Mouse (Mus musculus): Measurements from ENCODE around the gene Hectd3. TPM values are rescaled to one million over a fixed set of nuclear protein-coding genes. Genes with fewer than 3 reads are reported as not detected.

The Hectd3 gene
- polyA plus RNA-seq, 1 experiment from 2014 or later: 11.2 TPM

Other genes starting within 250 kb of the Hectd3 start
- gene Toe1, start 187.7 kb upstream of the Hectd3 start, polyA plus RNA-seq (2015; fragmentation: Nextera tagmentation; extraction: Ambion mirVana): 35.5 and 39.1 TPM in 2 replicates
- gene Mutyh, start 187.6 kb upstream of the Hectd3 start, polyA plus RNA-seq (2015; fragmentation: Nextera tagmentation; extraction: Ambion mirVana): 16.7 and 19.7 TPM in 2 replicates
- gene Hpdl, start 173.6 kb upstream of the Hectd3 start, polyA plus RNA-seq (2015; fragmentation: Nextera tagmentation; extraction: Ambion mirVana): 0.70 and 1.0 TPM in 2 replicates
- gene Zswim5, start 117.9 kb upstream of the Hectd3 start, polyA plus RNA-seq (2015; fragmentation: Nextera tagmentation; extraction: Ambion mirVana): 0.66 and 0.85 TPM in 2 replicates
- gene Urod, start 904 bp upstream of the Hectd3 start, polyA plus RNA-seq (2015; fragmentation: Nextera tagmentation; extraction: Ambion mirVana): 101 and 105 TPM in 2 replicates
- 45.3 and 45.7 TPM in 2 replicates for gene Eif2b3, start 24.1 kb downstream of the Hectd3 start, polyA plus RNA-seq (2015; fragmentation: Nextera tagmentation; extraction: Ambion mirVana)
- 20.5 and 26.8 TPM in 2 replicates for gene Ptch2, start 100.8 kb downstream of the Hectd3 start, polyA plus RNA-seq (2015; fragmentation: Nextera tagmentation; extraction: Ambion mirVana)
- 5.8 and 6.2 TPM in 2 replicates for gene Btbd19, start 130.4 kb downstream of the Hectd3 start, polyA plus RNA-seq (2015; fragmentation: Nextera tagmentation; extraction: Ambion mirVana)
- gene Tctex1d4, start 131.5 kb downstream of the Hectd3 start, polyA plus RNA-seq (2015; fragmentation: Nextera tagmentation; extraction: Ambion mirVana): not detected in 2 replicates
- gene Plk3, start 138.6 kb downstream of the Hectd3 start, polyA plus RNA-seq (2015; fragmentation: Nextera tagmentation; extraction: Ambion mirVana): 3.2 and 3.3 TPM in 2 replicates
- 1,074 and 1,114 TPM in 2 replicates for gene Rps8, start 160.9 kb downstream of the Hectd3 start, polyA plus RNA-seq (2015; fragmentation: Nextera tagmentation; extraction: Ambion mirVana)
- gene Kif2c, start 187.3 kb downstream of the Hectd3 start, polyA plus RNA-seq (2015; fragmentation: Nextera tagmentation; extraction: Ambion mirVana): 63.4 and 73.4 TPM in 2 replicates

Data from embryonic facial prominence, embryonic 13.5 days (tissue).